Mouse (Mus musculus) G1E-ER4 (cell line): Measurements from ENCODE around the gene Shcbp1l. TPM values are rescaled to one million over a fixed set of nuclear protein-coding genes. Genes with fewer than 3 reads are reported as not detected.

Experiments used
- GATA1 ChIP-seq: IDR thresholded peaks from one replicate; pipeline ENCODE4 v1.8.0; 2012; ENCODE audit warnings: low read length, inconsistent platforms
- polyA plus RNA-seq: library from polyadenylated mRNA; stranded (reverse); fragments of >175 nt; gene quantifications from 2 replicates; pipeline ENCODE4 v1.2.3, GENCODE M21; 2012

The Shcbp1l gene
- polyA plus RNA-seq, 1 experiment: 4.9 TPM

- no peak for TF ChIP-seq GATA1
Observed at GRCm38 (mm10) chr1:153489540-153489939, 64.6 kb downstream of the Shcbp1l start.

- TF ChIP-seq GATA1: no peak
Observed at GRCm38 (mm10) chr1:153489963-153490362, 65.0 kb downstream of the Shcbp1l start.

- TF ChIP-seq GATA1: no peak
Observed at GRCm38 (mm10) chr1:153491345-153491744, 66.4 kb downstream of the Shcbp1l start.

DNA sequence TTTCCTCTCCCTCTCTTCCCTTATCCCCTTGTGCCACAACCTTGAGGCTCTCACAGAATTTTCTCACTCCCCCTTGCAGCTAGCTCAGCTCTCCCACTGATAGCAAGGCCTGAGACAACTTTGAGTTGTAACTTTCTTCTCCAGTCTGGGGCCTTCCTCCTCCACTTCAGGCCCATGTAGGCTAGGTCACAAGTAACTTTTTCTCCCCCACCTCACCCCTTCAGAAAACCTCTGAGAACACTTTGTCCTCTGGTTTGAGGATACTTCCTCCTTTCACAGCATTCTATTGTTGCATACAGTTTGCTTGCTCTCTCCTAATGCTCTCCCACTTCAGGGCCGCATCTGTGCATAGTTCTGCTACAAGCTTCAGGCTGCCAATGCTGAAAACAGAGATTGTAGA lies 66.9 kb downstream of the Shcbp1l start:
- no peak for TF ChIP-seq GATA1

GRCm38 (mm10) chr1:153493338-153493737 lies 68.4 kb downstream of the Shcbp1l start:
- TF ChIP-seq GATA1: no peak

DNA sequence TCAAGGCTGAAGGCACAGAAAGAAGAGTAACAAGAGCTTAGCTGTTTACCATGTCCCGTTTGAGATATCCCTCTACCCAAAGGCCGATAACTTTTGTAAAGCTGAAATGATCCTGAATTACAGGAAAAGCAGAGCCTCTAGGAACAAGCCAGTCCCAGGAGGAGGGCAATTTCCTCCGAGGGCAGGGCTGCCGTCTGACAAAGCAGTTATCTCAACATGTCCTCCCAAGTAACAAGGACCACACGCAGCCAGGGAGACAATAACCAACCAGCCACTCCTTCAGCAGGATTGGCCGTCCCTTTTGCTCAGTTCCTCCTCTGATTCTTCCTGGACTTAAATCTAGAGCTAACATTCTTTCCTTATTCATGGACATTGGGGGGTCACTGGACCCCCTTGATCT lies 69.0 kb downstream of the Shcbp1l start:
- no peak for TF ChIP-seq GATA1

DNA sequence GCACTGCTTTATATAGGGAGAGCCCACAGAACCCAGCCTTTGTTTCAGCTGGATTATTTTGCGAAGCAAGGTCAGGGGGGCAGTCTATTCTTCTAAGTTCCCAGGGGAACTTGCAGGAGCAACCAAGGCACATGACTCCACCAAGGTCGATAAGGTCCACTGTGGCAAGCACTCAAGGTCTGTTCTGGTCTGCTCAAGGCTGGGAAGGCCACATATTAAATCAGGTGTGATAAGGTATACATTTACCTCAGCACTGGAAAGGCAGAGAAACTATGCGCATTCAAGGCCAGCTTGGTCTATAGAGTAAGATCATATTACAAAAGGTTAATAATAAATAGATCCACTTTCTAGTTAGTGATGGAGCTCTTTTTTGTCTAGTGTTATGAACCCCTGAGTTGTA lies 71.1 kb downstream of the Shcbp1l start:
- no peak for TF ChIP-seq GATA1

GRCm38 (mm10) chr1:153500030-153500429 lies 75.1 kb downstream of the Shcbp1l start:
- TF ChIP-seq GATA1: no peak

DNA sequence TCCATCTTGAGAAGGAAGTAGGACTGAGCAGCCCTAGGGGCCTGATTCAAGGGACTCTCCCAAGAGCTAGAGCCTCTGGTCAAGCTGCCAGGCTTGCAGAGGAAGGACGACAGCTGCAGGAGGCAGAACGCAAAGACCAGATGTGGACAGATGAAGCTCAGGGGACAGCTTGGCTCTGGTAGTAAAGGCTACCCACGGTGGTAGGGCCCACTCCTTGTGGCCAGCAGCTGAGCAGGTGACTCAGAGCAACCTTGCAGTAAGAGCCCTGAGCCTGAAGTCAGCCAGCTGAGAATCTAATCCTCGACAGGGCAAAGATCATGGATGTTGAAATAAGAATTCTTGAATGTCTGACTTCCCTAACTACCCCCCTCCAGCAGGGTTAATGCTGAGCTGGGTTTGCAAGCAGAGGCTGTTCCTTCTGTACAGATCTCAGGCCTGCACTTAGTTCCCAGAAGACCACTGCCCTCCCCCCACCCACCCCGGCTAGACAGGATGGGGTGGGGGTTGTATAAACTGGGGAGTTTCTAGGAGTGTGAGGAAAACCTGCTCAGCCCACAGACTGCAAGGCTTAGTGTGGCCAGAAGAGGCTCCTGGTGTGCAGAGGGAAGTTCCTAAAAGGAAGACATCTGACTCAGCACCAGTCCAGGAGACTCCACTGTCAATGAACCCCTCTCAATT lies 76.8 kb downstream of the Shcbp1l start:
- no peak for TF ChIP-seq GATA1

Other genes starting within 250 kb of the Shcbp1l start
- not detected in 2 replicates for gene Lamc2, start 238.7 kb upstream of the Shcbp1l start, polyA plus RNA-seq
- gene Lamc1, start 92.4 kb upstream of the Shcbp1l start, polyA plus RNA-seq: 5.4 and 7.6 TPM in 2 replicates
- gene Dhx9, start 62.5 kb downstream of the Shcbp1l start, polyA plus RNA-seq: 29.5 and 30.1 TPM in 2 replicates
- gene Npl, start 124.9 kb downstream of the Shcbp1l start, polyA plus RNA-seq: not detected in 2 replicates
- not detected in 2 replicates for gene Rgs8, start 227.9 kb downstream of the Shcbp1l start, polyA plus RNA-seq